Mouse (Mus musculus) ES-E14 (cell line): ENCODE data around the gene Pced1b.

Source experiments
- CHD2 ChIP-seq: IDR thresholded peaks from 2 replicates; pipeline ENCODE4 v1.6.1; 2014; ENCODE audit warnings: mild to moderate bottlenecking, low read depth, low read length, inconsistent platforms
- HCFC1 ChIP-seq: IDR thresholded peaks from 2 replicates; pipeline ENCODE4 v1.6.1; 2012; ENCODE audit warnings: low read length, inconsistent platforms, borderline replicate concordance; ENCODE audit not compliant: insufficient read depth
- MAFK ChIP-seq: IDR thresholded peaks from 2 replicates; pipeline ENCODE4 v1.6.1; 2014; ENCODE audit warnings: mild to moderate bottlenecking, low read depth, low read length, inconsistent platforms; ENCODE audit not compliant: insufficient read depth

DNA sequence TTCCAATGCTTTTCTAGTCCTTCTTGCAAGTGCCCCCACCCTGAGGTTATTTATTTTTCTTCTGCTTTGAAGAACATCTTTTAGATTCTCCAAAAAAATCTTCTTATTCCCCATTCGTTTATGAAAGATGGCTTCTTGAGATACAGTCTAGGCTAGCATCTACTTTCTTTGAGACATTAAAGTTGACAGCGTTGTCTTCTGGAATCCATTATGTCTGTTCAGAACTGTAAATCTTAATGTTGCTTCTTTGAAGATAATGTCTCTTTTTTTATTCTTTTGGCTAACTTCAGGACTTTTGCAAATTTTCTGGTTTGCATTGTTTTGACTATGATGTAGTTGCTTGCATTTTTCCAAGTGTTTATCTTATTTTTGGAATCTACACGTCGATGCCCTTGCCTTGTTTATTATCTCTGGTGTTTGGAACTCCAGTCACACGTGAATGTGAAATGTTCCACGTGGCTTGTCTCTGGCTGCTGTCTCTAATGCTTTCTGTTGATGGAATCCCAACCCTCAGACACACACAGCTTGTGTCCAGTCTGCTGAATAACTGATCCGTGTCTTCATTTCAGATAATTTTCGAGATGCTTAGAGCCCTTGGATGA is 20.3 kb downstream of the Pced1b start:
- TF ChIP-seq HCFC1 (no peak), CHD2 (no peak), MAFK (no peak)
